Mouse (Mus musculus) retina, postnatal 1 day (tissue): ENCODE results near the gene Zfp341.

ENCODE experiments used
- DNase-seq: peaks from one replicate; pipeline ENCODE4 v3.0.0-alpha.2; 2012

Gene Zfp341

DNA sequence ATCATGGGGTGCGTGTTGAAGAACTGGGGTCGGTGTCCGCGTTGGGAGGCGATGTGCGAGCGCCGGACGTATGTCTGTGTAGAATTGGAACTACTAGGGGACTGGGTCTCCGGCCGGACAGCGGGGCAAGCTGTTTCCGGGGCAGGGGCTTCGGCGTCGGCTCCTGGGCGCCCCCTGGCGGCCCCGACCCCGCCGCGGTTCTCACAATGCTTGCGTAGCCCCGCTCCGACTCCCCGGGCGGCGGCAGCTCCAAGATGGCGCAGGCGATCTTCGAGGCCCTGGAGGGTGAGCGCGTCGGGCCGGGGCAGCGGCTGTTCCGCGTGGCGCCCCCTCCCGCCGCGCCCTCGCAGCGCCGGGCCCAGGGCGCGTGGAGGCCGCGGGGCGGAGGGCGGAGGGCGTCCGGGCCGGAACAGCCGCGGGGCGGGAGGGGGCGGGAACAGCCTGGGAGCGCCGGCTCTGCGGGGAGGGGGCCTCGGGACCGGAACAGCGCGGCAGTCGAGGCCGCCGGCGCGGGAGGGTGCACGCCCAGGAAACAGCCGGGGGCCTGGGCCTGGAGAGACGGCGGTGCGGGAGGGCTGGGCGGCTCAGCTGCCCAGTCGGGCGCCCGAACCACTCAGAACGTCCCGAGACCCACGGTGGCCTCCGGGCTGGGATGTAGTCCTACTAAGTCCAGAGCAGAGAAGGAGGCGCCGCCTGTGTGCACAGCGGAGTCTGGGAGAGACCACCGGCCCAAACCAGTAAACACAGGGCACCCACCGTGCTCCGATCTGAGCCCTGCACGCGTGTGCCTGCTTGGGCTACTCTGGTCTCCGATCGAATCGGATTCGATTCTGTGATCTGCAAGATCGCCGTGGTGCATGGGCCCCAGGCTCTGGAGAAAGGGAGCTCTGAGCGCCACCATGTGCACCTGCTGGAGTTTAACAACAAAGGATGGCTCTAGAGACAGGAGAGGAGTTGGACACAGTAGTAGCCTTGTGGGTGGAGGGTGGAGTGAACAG is at the start of gene Zfp341, which contains the start of gene 4930519P11Rik:
Zfp341 (plus strand) TSS at position 180 of the 998 bp plus-strand sequence.
4930519P11Rik (minus strand) TSS at position 320 of the 998 bp plus-strand sequence.
- peak; percentile 97 for DNase-seq

DNA sequence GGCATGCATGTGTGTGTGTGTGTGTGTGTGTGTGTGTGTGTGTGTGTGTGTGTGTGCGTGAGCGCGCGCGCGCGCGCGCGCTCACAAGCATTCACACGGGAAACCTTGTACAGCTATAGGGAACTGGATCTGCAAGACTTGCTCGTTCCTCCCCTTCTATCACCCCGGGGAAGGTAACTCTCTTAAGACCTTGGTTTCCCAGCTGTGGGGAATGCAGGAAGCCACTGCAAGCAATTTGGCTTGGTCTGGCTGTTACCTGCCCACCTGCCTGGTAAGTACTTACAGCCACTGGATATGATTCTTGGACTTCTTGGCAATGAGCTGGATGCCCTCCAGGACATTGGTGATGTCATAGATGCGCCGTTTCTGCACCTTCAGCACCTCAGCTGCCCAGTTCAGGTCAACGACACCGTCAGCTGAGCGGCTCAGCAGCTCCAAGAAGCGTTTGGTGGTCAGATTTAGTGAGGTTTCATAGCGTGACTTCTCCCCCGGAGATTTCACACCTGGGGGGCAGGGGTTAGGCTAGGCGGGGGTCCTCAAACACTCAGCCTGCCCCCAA is 49.4 kb upstream of the Zfp341 start:
- DNase-seq: no peak

DNA sequence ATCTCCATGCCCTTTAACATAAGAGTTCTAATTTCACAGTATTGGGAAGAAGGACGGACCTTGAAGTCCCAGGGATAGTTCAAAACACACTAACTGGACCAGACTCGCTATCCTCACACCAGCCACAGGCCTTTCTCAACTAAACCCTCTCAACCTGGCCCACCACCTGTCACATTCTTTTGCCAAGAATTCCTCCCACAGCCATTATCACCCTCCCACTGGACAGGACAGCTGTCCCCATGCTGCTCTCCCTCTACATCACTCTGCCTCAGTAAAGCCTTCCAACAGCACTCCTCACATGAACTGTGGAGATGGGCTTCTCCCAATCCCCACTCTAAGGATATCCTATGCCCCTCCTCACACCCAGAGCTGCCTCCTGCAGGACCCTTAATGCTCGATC is 47.5 kb upstream of the Zfp341 start:
- no peak for DNase-seq

DNA sequence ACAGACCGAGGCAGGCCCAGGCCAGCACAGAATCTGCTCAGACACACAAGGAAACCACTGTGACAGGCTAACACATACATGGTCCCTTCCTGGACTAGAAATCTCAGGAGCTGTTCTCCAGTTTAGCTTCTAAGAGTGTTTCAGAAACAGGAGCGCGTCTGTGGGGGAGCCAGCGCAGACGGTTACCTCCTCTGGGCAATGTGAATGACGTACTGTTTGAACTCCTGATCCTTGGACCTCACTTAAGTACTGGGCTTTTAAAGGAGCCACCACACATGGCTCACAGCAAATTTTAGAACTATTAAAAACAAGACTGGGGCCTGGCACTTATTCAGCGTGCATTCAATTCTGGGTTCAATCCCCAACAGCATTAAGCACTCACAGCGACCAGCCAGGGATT is 46.5 kb upstream of the Zfp341 start:
- DNase-seq: no peak

DNA sequence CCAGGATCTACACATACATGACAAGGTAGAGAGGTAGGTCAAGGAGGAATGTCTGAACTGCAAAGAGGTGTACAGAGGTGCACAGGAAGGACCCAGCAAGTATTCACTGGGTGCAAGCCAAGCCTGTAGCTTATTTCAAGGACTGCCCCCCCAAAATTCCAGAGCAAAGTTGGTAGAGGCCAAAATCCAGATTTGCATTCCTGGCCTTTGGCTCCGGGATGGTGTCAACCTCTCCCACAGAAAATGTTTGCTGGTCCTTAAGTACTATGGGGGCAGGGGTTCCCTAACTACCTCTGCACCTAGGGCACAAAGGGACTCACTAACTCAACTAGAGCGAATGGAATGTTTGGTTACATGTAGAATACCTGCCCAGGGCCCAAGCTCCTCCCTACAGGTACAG is 45.3 kb upstream of the Zfp341 start:
- no peak for DNase-seq

DNA sequence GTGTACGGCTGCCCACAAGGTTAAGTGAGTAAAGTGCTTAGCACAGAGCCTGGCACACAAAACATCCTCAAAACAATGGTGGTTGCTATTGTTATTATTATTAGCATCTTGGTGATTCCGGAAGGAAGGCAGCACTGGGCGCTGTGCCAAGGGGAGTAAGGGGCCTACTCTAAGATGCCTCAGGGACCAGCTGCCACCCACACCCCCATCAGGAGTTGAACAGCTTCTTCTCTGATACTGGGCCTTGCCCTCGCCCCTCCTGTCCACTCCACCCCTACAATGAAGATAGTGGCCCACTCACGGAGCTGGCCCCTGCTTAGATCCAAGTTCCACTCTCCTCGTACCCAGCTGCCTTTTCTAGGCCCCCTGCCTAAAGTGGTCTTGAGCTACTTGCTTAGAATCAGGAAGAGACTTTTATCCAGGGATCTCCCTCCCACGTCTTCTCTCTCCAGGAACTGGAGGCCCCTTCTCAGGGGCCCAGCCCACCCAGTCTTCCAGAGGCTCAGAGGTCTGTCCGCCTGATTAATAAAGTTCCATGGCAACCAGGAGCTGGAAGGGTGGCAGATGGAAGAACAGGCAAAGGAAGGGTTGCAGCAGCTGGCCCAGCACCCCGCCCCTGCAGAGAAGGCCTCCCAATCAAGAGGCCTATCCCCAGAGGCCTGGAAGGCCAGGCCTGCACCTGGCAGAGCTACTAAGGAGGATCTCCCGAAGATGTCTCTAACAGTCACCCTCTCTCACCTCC is 44.6 kb upstream of the Zfp341 start:
- peak; percentile 85 for DNase-seq

DNA sequence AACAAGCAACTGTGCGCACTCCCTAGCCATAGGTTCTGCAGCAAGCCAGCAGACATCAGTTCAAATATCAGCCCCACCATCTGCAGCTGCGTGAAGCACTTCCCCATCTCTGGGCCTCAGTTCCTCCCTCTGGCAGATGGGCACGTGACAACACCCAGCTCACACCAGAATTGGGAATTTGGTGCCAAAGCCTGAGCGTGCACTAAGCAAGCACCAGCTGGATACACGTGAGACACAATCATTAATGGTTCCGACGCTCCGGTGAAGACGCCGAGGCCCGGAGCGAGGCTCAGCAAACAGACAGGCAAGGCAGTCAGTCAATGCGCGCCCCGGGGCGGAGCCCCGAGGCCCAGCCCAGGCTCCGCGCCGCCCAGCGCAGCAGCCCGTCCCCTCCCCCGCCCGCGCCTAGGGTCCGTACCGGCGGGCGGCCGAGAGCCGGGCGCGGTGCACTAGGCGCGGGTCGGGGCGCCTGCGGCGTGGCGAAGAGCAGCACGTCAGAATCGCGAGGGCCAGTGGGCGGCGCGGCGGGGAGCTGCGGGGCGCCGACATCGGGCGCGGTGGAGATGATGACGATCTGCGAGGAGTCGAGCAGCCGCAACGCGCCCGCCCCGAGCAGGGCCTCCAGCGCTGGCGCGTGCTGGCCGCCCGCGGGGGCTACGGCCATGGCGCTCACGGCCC is 43.9 kb upstream of the Zfp341 start:
- peak; percentile 73 for DNase-seq

DNA sequence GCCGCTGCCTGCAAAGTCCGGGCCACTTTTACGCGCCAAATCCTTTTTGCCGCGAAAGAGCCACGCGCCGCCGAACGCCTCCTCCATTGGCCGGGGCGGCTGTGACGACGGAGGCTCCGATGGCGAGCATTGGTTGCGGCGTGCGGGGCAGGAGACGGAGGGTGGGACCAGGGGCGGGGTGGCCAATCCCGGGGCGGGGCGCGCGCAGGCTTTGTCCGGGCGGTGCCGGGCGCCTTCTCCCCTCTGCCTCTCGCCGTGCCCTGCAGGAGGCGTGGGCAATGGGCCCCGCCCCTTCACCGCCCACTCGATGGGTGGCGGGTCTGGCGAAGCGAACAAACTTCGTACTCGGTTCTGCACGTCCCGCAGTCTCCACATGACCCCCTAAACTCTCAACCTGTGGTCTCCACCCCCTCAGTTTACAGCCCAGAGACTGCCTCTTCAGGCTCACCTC is 43.2 kb upstream of the Zfp341 start, which contains the start of gene E2f1:
E2f1 (minus strand) TSS at position 57 of the 451 bp plus-strand sequence.
- peak; percentile 98 for DNase-seq

DNA sequence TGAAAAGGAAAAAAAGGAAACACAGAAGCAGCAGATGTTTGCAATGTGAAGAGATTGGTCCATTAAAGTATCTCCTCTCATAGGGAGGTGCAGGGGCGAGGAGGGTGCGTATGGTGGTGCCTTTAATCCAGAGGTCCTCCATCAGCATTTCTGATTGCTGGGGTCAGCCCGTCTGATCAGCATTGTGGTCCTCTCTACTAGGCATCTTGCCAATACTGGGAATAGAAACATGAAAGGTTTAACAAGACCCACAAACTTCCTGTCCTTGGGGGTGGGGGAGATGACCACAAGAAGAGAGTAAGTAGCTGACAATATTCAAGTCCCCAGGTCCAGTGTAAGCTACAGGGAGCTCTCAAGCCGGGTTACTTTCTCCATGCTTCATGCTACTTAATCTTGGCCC is 42.4 kb upstream of the Zfp341 start:
- DNase-seq: no peak

DNA sequence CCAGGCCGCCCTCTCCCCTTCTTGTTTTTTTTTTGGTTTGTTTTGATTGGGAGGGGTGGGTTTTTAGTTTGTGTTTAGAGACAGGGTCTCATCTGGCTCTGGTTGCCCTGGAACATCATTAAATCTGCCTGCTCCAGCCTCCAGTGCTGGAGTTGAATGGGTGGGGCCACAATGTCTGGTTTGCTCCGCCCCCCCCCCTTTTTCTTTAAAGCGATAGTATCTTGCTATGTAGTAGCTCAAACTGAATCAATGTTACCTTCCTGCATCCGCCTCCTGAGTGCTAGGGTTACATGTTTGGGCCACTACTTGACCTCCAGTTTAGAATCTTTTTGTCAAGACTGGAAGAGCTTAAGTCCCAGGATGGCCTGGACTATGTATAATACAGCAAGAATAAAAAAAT is 41.8 kb upstream of the Zfp341 start:
- peak; percentile 15 for DNase-seq

DNA sequence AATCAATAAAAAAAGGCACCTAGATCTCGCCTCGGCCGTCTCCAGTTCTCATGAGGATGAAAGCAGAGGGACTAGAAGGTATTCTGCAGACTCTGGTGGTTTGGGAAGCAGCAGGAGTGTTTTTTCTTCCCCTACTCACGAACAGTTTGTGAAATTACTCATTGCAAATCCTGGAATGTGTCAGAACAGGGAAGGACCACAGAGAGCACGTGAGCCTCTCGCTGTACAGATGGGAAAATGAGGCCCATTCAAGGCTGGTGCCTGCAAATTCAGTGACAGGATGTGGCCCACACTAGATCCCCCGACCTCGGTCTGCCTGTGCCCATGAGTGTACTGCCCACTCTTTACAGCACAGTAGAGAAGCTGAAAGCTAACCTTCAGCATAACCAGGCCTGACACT is 41.1 kb upstream of the Zfp341 start:
- DNase-seq: no peak

DNA sequence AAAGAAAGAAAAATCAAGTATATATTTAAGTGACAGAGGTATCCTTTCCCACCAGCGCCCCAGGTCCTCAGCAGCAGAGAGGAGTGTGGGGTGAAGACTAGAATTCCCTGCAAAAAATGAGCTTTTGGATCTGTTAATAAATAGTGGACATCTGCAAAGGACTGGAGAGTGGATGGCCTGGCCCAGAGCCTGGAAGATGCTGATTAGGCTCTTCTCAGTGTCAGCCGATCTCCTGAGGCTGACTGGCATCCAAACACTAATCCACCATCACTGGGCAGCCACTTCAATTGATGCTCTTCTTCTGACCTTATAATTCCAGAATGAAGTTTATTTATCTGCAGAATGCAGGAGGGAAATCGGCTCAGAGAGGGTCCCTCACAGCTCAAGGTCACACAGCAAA is 40.1 kb upstream of the Zfp341 start:
- no peak for DNase-seq

DNA sequence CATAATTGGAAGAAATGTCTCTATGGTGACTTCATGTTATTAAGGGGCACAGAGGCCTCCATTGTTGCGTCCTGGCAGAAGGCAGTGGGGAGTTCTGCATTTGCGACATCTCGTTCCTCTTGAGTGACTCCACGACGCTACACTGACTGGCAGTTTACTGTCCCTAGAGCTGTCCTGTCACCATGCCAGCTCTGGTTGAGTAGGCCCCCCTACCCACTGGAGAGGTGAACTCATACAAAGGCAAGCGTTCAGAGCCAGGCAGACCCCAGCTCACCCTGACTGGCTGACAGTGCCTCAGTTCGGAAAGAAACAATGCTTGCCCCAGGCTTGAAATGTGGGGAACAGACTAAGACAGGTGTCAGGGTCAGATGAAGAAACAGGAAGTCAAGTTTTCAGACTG is 38.8 kb upstream of the Zfp341 start:
- peak; percentile 97 for DNase-seq

DNA sequence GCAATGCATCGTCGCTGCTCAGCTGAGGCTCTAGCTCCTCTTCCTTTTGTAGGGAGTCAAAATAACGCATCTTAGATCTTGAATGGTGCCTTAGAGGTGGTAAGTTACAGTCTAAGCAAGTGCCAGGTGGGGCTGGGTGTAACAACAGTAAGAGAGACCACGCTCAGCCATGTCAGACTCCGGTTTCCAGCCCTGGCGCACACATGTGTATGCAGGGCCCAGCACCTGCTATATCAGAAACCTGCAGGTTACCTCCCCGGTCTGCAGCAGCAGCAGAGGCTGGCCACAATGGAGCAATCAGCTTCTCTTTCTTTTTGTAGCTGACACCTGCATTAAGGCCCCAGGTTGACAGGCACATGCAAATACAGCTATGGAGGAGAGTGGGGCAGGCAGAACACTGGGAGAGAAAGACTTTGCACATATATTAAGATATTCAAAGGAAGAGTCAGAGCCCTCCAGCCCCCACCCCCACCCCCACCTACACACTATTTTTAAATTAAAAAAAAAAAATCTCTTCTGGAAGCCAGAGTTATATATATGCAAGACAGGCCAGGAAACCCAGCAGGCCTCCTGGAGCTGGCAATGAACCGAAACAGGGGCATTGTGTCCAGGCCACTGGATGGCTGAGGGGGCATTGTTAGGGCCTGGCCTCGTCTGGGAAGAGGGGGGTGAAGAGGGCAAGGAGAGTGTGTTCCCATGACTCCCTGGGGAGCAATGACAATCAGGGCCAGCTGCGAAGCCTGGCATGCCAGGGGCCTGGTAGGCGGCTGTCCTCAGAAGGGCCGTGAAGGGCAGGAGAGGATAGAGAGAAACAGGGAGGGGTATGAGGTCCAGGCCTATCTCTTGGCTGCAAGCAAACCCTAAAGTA is 36.0 kb upstream of the Zfp341 start:
- DNase-seq: peak; percentile 96

DNA sequence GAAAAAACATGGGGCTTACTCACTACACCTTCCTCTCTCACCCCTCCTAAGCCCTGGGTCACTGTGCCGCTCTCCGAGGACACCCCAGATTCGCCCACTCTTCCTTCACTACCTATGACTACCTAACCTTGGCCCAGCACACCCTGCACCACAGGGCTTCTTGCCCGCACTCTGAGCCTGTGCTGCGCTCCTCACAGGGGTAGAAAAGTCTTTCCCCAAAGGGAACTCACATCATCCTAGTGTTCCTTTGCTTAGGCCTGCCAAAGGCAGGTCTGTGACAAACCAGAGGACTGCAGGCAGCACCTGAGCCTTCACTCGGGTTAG is 35.4 kb upstream of the Zfp341 start:
- no peak for DNase-seq

DNA sequence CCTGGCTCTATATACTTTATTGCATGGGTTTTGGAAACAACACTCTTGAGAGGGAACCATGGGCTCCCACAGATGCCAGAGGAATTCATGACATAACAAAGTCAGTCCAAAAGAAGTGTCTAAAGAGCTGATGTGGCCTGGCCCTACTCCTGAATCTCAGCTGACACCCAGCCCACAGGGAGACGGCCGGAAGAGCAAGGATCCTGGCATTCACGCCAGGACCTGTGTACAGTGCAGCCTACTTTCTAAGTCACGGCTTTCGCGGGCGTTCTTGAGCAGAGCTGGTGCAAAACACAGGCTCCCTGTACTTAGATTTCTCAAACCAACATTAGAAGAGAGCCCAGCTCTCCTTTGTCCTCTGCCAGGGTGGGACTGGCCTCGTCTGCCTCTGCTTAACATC is 32.5 kb upstream of the Zfp341 start:
- DNase-seq: peak; percentile 2

DNA sequence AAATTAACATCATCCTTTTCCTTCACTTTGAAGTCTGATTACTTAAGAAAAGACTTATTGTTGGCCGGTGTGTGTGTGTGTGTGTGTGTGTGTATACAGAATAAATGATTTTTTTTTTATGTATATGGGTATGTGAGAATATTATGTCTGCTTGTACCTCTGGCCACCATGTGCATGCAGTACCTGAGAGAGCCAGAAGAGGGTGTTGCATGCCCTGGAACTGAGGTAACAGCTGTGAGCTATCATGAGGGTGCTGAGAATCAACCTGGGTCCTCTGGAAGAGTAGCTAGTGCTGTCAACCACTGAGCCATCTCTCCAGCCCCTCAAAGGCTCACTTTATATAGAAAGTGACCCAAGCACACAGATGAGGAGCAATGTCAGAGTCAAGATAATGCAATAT is 31.7 kb upstream of the Zfp341 start:
- DNase-seq: peak; percentile 4

DNA sequence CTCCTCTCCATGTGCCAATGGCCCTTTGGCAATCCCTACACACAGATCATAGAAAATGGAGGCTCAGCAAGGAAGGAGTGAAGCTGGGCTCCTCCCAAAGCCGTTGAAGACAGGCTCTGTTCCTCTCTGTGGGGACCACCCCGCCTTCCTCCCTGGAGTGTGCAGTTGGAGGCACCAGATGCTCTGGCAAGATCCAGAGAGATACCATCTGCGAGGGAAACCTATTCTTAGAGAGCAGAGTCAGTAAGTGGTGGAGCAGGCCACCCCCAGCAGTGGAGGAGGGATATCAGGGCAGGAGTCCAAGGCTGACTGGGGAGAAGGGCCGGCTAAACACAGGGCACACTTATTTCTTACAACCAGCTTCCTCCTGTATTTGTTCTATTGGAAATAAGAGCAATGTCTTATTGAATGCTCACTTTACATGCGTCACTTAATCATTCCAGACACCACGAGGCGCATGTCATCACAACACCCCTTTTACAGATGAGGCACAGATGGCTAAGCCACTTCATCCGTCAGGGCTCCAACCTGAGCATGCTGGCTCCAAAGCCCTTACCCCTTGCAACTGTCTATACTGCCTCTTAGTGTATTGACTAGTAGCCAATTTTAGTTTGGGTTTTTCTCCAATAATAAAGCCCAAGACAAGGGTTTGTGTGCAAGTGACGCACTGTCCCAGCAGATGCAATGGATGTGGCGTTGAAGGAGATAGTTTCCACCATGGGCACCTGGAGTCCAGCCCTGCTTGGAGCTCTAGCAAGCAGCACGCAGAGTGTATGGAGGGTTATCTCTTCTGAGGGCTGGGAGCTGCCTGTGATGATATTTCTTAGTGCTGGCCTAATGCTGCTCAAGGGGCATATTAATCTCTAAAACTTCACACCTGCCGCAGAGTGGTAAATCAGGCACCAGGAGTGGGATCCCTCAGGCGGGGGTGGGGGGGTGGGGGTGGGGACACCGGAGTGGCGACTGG is 28.9 kb upstream of the Zfp341 start:
- peak; percentile 79 for DNase-seq

DNA sequence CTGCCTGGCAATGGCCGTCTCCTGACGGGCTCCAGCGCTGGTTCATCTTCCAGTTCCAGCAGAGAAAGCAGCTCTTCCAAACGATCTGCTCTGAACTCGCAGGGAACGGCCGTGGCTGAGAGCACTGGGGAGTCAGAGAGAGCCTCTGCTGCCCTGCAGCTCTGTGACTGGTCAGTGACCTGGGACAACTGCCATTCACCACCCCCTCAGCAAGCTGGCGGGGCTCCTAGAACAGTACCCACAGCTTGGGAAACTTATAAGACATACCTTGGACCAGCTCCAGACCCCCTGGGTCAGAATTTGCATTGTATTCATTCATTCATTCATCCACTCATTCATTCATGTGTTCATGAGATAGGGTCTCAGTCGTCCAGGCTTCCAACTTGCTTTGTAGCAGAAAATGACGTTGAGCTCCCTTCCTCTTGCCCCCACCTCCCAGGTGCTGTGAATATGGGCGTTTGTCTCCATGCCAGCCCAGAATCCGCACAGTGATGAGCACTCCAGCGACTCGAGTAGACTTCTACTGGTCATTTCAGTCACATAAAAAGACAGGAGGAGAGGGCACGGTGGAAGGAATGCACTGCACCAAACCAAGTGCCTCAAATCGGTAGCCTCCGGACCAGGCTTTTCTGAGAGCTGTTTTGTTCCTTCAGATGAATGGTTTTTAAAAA is 28.0 kb upstream of the Zfp341 start:
- peak; percentile 36 for DNase-seq

DNA sequence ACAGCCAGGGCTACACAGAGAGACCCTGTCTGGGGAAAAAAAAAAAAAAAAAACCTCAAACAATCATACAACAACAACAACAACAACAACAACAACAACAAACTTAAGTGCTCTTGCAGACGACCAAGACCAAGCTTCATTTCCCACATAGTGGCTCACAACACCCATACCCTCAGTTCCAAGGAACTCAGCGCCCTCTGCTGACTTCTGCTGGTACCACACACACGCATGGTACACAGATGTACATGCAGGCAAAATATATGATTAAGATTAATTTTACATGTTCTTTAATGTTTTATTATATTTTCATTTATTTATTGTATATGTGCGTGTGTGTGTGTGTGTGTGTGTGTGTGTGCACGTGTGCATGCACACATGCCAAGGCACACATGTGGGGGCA is 26.7 kb upstream of the Zfp341 start:
- DNase-seq: peak; percentile 68
